Mouse (Mus musculus) forebrain, postnatal 0 days (tissue): ENCODE measurements around the gene Cep85l. TPM values are rescaled to one million over a fixed set of nuclear protein-coding genes. Genes with fewer than 3 reads are reported as not detected.

Experiments
- ATAC-seq: fragments of 200-750 bp; cut with Nextera tagmentation; 2 replicates; pipeline ENCODE4 v1.8.0; 2017; ENCODE audit warnings: mild to moderate bottlenecking, moderate library complexity
- DNase-seq: peaks from one replicate; pipeline ENCODE4 v3.0.0-alpha.2; 2015
- H3K27ac ChIP-seq: fragments of 300-500 bp; sonication (generic); 2 replicates; pipeline ENCODE4 v1.5.1; 2014; ENCODE audit warnings: low read depth, mild to moderate bottlenecking, antibody characterized with exemption, low read length, moderate library complexity, mixed read lengths
- H3K27me3 ChIP-seq: fragments of 300-500 bp; sonication (generic); 2 replicates; pipeline ENCODE4 v1.6.1; 2014; ENCODE audit warnings: mild to moderate bottlenecking, low read length, mixed read lengths; ENCODE audit not compliant: insufficient read depth
- H3K36me3 ChIP-seq: fragments of 300-500 bp; sonication (generic); 2 replicates; pipeline ENCODE4 v1.6.1; 2014; ENCODE audit warnings: mild to moderate bottlenecking, moderate library complexity; ENCODE audit not compliant: insufficient read depth
- H3K4me1 ChIP-seq: fragments of 300-500 bp; sonication (generic); 2 replicates; pipeline ENCODE4 v1.6.1; 2014; ENCODE audit warnings: antibody characterized with exemption; ENCODE audit not compliant: insufficient read depth
- H3K4me2 ChIP-seq: fragments of 300-500 bp; sonication (generic); 2 replicates; pipeline ENCODE4 v1.6.1; 2014; ENCODE audit warnings: low read depth, mild to moderate bottlenecking, moderate library complexity
- H3K4me3 ChIP-seq: fragments of 300-500 bp; sonication (generic); 2 replicates; pipeline ENCODE4 v1.5.1; 2014; ENCODE audit warnings: low read depth, low read length, mixed read lengths
- H3K9ac ChIP-seq: fragments of 300-500 bp; sonication (generic); 2 replicates; pipeline ENCODE4 v1.6.1; 2014; ENCODE audit warnings: mild to moderate bottlenecking
- H3K9me3 ChIP-seq: fragments of 300-500 bp; sonication (generic); 2 replicates; pipeline ENCODE4 v1.6.1; 2016; ENCODE audit warnings: low read length
- CTCF ChIP-seq: sonication (generic); IDR thresholded peaks from 2 replicates; pipeline ENCODE4 v1.5.1; 2016; ENCODE audit warnings: antibody characterized with exemption, control low read depth, low read depth
- WGBS: fragments of 180-500 bp; shearing (Covaris S2); extraction: QIAGEN DNeasy Blood & Tissue Kit; methylation state at CpG from one replicate; pipeline ENCODE4 v1.1.7; 2014; 5-methylcytosine and 5-hydroxymethylcytosine counted together
- polyA plus RNA-seq: library from polyadenylated mRNA; unstranded; fragments of >200 nt; fragmentation: Nextera tagmentation; extraction: Ambion mirVana; gene quantifications from 2 replicates; pipeline ENCODE4 v1.2.1, GENCODE M21; 2015
- total RNA-seq: library from RNA; depleted of rRNA; stranded (reverse); fragments of >200 nt; gene quantifications from 2 replicates; pipeline ENCODE4 v1.2.3, GENCODE M21; 2014

Gene Cep85l
- total and polyA plus RNA-seq, 2 experiments from 2014 or later, result 6.9 to 18.2 TPM

- H3K9me3 ChIP-seq, result no peaks in the 10 kb centered on the region
Measured at GRCm38 (mm10) chr10:53332752-53333151, 47.0 kb downstream of the Cep85l start.

GRCm38 (mm10) chr10:53329257-53329656 is 50.5 kb downstream of the Cep85l start:
- Histone ChIP-seq H3K9ac (no peak overlapping the region), H3K4me1 (no peaks in the 10 kb centered on the region), H3K36me3 (no peaks in the 10 kb centered on the region), H3K4me3 (no peak overlapping the region), H3K27me3 (no peaks in the 10 kb centered on the region), H3K27ac (no peak overlapping the region), H3K9me3 (no peaks in the 10 kb centered on the region), H3K4me2 (no peak overlapping the region)
- ATAC-seq (peak; percentile 18; the same call in 1 of the 2 replicates), DNase-seq (no peak)
- TF ChIP-seq CTCF, result no peak
- 47% methylated on average over 3 of the region's 3 CpGs for WGBS

More at GRCm38 (mm10) chr10:53332752-53333151, 47.0 kb downstream of the Cep85l start:
- no peaks in the 10 kb centered on the region for H3K27me3 ChIP-seq
- no peaks in the 10 kb centered on the region for H3K4me1 ChIP-seq
- no peak overlapping the region for H3K4me3 ChIP-seq
- no peak for TF ChIP-seq CTCF
- no peak overlapping the region for H3K27ac ChIP-seq
- DNase-seq (no peak), ATAC-seq (no peak)
- H3K4me2 ChIP-seq, result no peak overlapping the region
- H3K36me3 ChIP-seq, result no peaks in the 10 kb centered on the region
- 80% methylated on average over 2 of the region's 2 CpGs for WGBS
- H3K9ac ChIP-seq, result no peak overlapping the region

- Histone ChIP-seq H3K4me1 (no peaks in the 10 kb centered on the region), H3K36me3 (no peaks in the 10 kb centered on the region), H3K4me2 (no peak overlapping the region), H3K4me3 (no peak overlapping the region), H3K27ac (no peak overlapping the region), H3K27me3 (no peaks in the 10 kb centered on the region), H3K9me3 (no peaks in the 10 kb centered on the region), H3K9ac (no peak overlapping the region)
- ATAC-seq (no peak), DNase-seq (no peak)
- TF ChIP-seq CTCF, result no peak
Measured at GRCm38 (mm10) chr10:53326367-53326766, 53.4 kb downstream of the Cep85l start.

- Histone ChIP-seq H3K36me3 (no peaks in the 10 kb centered on the region), H3K27ac (no peak overlapping the region), H3K27me3 (no peaks in the 10 kb centered on the region), H3K9me3 (no peaks in the 10 kb centered on the region), H3K4me1 (no peaks in the 10 kb centered on the region), H3K4me2 (no peak overlapping the region), H3K4me3 (no peak overlapping the region), H3K9ac (no peak overlapping the region)
- whole genome bisulfite sequencing, result 43% methylated on average over 1 of the region's 1 CpGs
- no peak for TF ChIP-seq CTCF
- DNase-seq, result no peak
- ATAC-seq, result no peak
Measured at GRCm38 (mm10) chr10:53324663-53325062, 55.1 kb downstream of the Cep85l start.

- H3K4me1 ChIP-seq, result no peaks in the 10 kb centered on the region
- no peaks in the 10 kb centered on the region for H3K27me3 ChIP-seq
- H3K4me2 ChIP-seq, result no peak overlapping the region
- no peaks in the 10 kb centered on the region for H3K9me3 ChIP-seq
- H3K4me3 ChIP-seq, result no peak overlapping the region
- H3K27ac ChIP-seq, result no peak overlapping the region
- TF ChIP-seq CTCF, result no peak
- H3K9ac ChIP-seq, result no peak overlapping the region
- DNase-seq (no peak), ATAC-seq (no peak)
- H3K36me3 ChIP-seq, result 0 out of 2 replicates have a peak, but pooled peaks cover 2% of the 10 kb centered on the region
Measured at GRCm38 (mm10) chr10:53323367-53323766, 56.4 kb downstream of the Cep85l start.

DNA sequence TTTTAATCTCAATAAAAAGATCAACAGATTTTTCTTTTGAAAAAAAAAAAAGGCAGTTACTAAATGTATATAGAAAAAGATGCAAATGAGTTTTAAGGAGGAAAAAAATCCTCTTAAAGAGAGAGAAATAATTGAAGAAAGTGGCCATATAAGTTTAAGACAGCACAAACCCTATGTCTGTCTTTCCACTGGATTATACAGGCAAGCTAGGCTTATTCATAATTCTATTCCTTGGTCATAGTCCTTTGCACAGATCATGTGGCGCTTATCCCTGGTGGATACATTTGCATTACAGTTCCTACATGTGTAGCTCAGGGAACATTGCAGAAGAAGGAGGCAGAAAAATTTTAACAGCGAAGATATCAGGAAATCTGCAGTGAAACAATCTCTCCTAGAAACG is 73.1 kb downstream of the Cep85l start:
- Histone ChIP-seq H3K9me3 (no peaks in the 10 kb centered on the region), H3K4me1 (no peaks in the 10 kb centered on the region), H3K9ac (no peak overlapping the region), H3K27me3 (no peaks in the 10 kb centered on the region), H3K36me3 (no peaks in the 10 kb centered on the region), H3K4me2 (no peak overlapping the region), H3K4me3 (no peak overlapping the region), H3K27ac (no peak overlapping the region)
- WGBS, result 88% methylated on average over 3 of the region's 3 CpGs
- ATAC-seq (no peak), DNase-seq (no peak)
- TF ChIP-seq CTCF, result no peak

DNA sequence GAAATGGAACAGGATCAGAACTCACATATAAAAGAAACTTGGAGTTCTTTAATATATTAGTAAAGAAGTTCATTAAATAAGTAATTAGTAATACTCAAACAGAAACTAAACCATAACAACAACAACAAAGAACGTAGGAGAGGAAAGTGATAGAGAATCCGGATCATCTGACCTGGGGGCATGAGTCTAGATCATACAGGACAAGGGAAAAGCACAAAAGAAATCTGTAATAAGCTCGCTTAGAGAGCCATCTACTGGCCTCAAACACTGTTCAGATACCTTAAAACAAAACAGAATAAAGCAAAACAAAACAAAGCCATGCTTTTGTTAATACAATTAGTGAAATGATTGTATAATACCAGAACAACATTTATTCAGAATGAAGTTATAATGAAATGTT is 73.9 kb downstream of the Cep85l start:
- no peaks in the 10 kb centered on the region for H3K4me1 ChIP-seq
- DNase-seq, result peak; percentile 52
- peak; percentile 66 for ATAC-seq
- H3K4me3 ChIP-seq, result no peak overlapping the region
- 21% methylated on average over 3 of the region's 3 CpGs for WGBS
- H3K4me2 ChIP-seq, result no peak overlapping the region
- H3K36me3 ChIP-seq, result no peaks in the 10 kb centered on the region
- H3K9me3 ChIP-seq, result no peaks in the 10 kb centered on the region
- H3K9ac ChIP-seq, result no peak overlapping the region
- TF ChIP-seq CTCF, result peak; percentile 51
- H3K27me3 ChIP-seq, result no peaks in the 10 kb centered on the region
- H3K27ac ChIP-seq, result no peak overlapping the region

- no peaks in the 10 kb centered on the region for H3K4me1 ChIP-seq
- ATAC-seq (no peak), DNase-seq (no peak)
- no peaks in the 10 kb centered on the region for H3K9me3 ChIP-seq
- no peak overlapping the region for H3K4me3 ChIP-seq
- H3K36me3 ChIP-seq, result peaks cover 16% of the 10 kb centered on the region
- H3K27me3 ChIP-seq, result no peaks in the 10 kb centered on the region
- no peak overlapping the region for H3K4me2 ChIP-seq
- H3K27ac ChIP-seq, result no peak overlapping the region
- H3K9ac ChIP-seq, result no peak overlapping the region
- no peak for TF ChIP-seq CTCF
Measured at GRCm38 (mm10) chr10:53285147-53285546, 94.6 kb downstream of the Cep85l start.
